Mouse (Mus musculus): ENCODE measurements around the gene Tcf7l1. TPM values are rescaled to one million over a fixed set of nuclear protein-coding genes. Genes with fewer than 3 reads are reported as not detected.
A peak's percentile ranks its signal among the peaks of the same experiment; 100 is the strongest.

The Tcf7l1 gene
- total and polyA plus RNA-seq, 3 experiments, result not detected

DNA sequence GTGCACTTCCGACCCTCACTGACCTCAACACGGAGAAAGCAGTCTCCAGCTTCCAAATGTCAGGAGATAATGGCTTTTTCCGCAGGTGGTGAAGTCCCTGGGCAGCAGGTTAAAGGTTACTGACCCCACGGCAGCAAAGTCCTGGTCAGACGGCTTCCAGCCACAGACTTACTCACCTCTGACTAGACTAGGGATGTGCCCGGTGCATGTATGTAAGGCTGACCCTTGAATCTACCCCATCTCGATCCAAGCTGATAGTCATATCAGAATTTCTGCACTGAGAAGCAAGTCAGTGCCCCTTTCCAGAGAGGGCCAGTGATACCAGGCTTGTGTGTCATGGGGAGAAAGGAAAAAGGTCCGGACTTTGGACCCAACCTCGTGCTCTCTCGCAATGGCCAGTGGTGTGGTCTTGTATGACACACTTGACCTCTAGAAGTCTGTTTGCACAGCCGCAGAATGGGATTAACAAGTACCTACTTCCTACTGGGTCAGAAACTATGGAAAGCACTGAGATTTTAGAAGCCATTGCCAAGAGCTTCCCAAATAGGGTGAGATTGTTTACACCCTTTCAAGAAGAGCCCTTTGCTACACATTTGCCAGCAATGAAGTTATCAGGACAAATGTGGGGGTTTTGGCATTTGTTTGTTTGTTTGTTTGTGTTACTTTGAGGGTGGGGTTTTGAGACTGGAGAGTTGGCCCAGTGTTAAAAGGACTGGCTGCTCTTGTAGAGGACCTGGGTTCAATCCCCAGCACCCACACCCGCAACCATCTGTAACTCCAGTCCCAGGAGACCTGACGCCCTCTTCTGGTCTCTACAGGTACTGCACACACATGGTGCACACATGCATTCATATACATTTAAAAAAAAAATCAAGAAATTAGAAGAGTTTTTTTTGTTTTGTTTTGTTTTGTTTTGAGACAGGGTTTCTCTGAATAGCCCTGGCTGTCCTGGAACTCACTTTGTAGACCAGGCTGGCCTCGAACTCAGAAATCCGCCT is 10.0 kb downstream of the Tcf7l1 start:
- H3K36me3 ChIP-seq (ENCODE audit: control insufficient read depth in 1 of 2, insufficient read depth in 2 of 2, low read length in 2 of 2), result no peaks in the 10 kb centered on the region
- no peak overlapping the region for H3K27ac ChIP-seq (ENCODE audit: control insufficient read depth, low read depth, low read length)
- H3K9ac ChIP-seq (ENCODE audit: control insufficient read depth, low read depth, low read length, poor library complexity, severe bottlenecking), result no peak overlapping the region
- H3K27me3 ChIP-seq (ENCODE audit: control insufficient read depth in 1 of 2, insufficient read depth in 2 of 2, low read length in 2 of 2), result peaks cover 0 to 1% of the 10 kb centered on the region in 2 experiments; a peak in 1 of 4 replicates
- no peak for DNase-seq (ENCODE audit: low read depth, low spot score)
- no peaks in the 10 kb centered on the region for H3K9me3 ChIP-seq (replicated peaks; ENCODE audit: insufficient read depth, low read length)
- no peak for TF ChIP-seq MYC (IDR thresholded peaks at IDR 0.05; ENCODE audit: low read depth, low read length)
- no peak for TF ChIP-seq MYB (IDR thresholded peaks at IDR 0.05; ENCODE audit: low read depth, low read length)
- no peak for TF ChIP-seq SIN3A (IDR thresholded peaks at IDR 0.05; ENCODE audit: low read length)
- no peak for TF ChIP-seq CHD2 (IDR thresholded peaks at IDR 0.05; ENCODE audit: low read length)
- peak in 2 of 3 experiments; percentile 10 to 12; a peak in 2 of 6 replicates for TF ChIP-seq CTCF (IDR thresholded peaks at IDR 0.05 in 2 of 3, conservative IDR thresholded peaks at IDR 0.05 in 1 of 3; ENCODE audit: control insufficient read depth in 1 of 3, insufficient read depth in 1 of 3, low read depth in 2 of 3, low read length in 3 of 3, poor library complexity in 1 of 3, severe bottlenecking in 1 of 3)
- H3K4me1 ChIP-seq (ENCODE audit: control insufficient read depth in 1 of 2, insufficient read depth in 2 of 2, low read length in 2 of 2), result no peaks in the 10 kb centered on the region
- no peaks in the 10 kb centered on the region for H3K79me2 ChIP-seq (ENCODE audit: control insufficient read depth, insufficient read depth, low read length, poor library complexity)
- H3K4me3 ChIP-seq (ENCODE audit: control insufficient read depth in 1 of 2, insufficient read depth in 1 of 2, low read depth in 2 of 2, low read length in 2 of 2), result no peak overlapping the region

- no peak for TF ChIP-seq CTCF (IDR thresholded peaks at IDR 0.05 in 2 of 3, conservative IDR thresholded peaks at IDR 0.05 in 1 of 3; ENCODE audit: control insufficient read depth in 1 of 3, insufficient read depth in 1 of 3, low read depth in 2 of 3, low read length in 3 of 3, poor library complexity in 1 of 3, severe bottlenecking in 1 of 3)
- TF ChIP-seq CHD1 (IDR thresholded peaks at IDR 0.05; ENCODE audit: low read depth, low read length), result no peak
- TF ChIP-seq EP300 (IDR thresholded peaks at IDR 0.05; ENCODE audit: low read depth in 1 of 2, low read length in 2 of 2), result no peak
- no peak for TF ChIP-seq USF2 (IDR thresholded peaks at IDR 0.05; ENCODE audit: borderline replicate concordance in 1 of 2, insufficient read depth in 1 of 2, low read depth in 1 of 2, low read length in 2 of 2)
- no peak for TF ChIP-seq ELF1 (IDR thresholded peaks at IDR 0.05; ENCODE audit: low read depth, low read length)
- no peak for TF ChIP-seq ETS1 (IDR thresholded peaks at IDR 0.05; ENCODE audit: low read depth, low read length)
- Histone ChIP-seq H3K36me3 (ENCODE audit: control insufficient read depth in 1 of 2, insufficient read depth in 2 of 2, low read length in 2 of 2) (no peaks in the 10 kb centered on the region), H3K27ac (ENCODE audit: control insufficient read depth, low read depth, low read length) (no peak overlapping the region), H3K79me2 (ENCODE audit: control insufficient read depth, insufficient read depth, low read length, poor library complexity) (no peaks in the 10 kb centered on the region), H3K9ac (ENCODE audit: control insufficient read depth, low read depth, low read length, poor library complexity, severe bottlenecking) (no peak overlapping the region), H3K4me3 (ENCODE audit: control insufficient read depth in 1 of 2, insufficient read depth in 1 of 2, low read depth in 2 of 2, low read length in 2 of 2) (no peak overlapping the region), H3K27me3 (ENCODE audit: control insufficient read depth in 1 of 2, insufficient read depth in 2 of 2, low read length in 2 of 2) (peaks cover 0 to 1% of the 10 kb centered on the region in 2 experiments; a peak in 1 of 4 replicates), H3K9me3 (replicated peaks; ENCODE audit: insufficient read depth, low read length) (no peaks in the 10 kb centered on the region), H3K4me1 (ENCODE audit: control insufficient read depth in 1 of 2, insufficient read depth in 2 of 2, low read length in 2 of 2) (no peaks in the 10 kb centered on the region)
- no peak for DNase-seq (ENCODE audit: low read depth, low spot score)
Measured at GRCm38 (mm10) chr6:72777212-72777611, 11.8 kb downstream of the Tcf7l1 start.

DNA sequence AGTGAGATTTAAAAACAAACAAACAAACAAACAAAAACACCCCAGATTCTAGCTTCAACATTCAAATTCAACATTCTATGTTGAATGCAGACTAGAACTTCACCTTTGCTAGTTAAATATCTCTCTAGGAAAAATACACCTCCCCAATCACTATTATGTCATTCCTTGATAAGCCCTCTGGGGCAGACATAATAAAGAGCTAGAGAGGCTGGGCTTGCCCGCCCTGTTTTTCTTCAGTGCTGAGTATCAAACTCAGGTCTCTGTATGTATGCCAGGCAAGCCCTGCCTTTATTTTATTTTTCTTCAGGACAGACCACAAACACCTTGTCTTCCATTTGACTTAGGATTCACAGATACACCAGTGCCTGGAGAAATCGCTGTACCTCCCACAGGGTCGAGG is 14.8 kb downstream of the Tcf7l1 start:
- no peak overlapping the region for H3K4me3 ChIP-seq (ENCODE audit: control insufficient read depth in 1 of 2, insufficient read depth in 1 of 2, low read depth in 2 of 2, low read length in 2 of 2)
- no peaks in the 10 kb centered on the region for H3K9me3 ChIP-seq (replicated peaks; ENCODE audit: insufficient read depth, low read length)
- no peak for TF ChIP-seq KAT2A (conservative IDR thresholded peaks at IDR 0.05; ENCODE audit: low read depth, low read length)
- no peak for TF ChIP-seq MEF2A (IDR thresholded peaks at IDR 0.05; ENCODE audit: extremely low read depth, insufficient replicate concordance, low read depth, low read length, poor library complexity, severe bottlenecking)
- TF ChIP-seq HCFC1 (IDR thresholded peaks at IDR 0.05; ENCODE audit: low read depth, low read length), result no peak
- TF ChIP-seq MAFK (IDR thresholded peaks at IDR 0.05; ENCODE audit: borderline replicate concordance, low read depth, low read length), result no peak
- TF ChIP-seq CHD1 (IDR thresholded peaks at IDR 0.05; ENCODE audit: low read depth, low read length), result no peak
- TF ChIP-seq RCOR1 (IDR thresholded peaks at IDR 0.05; ENCODE audit: low read depth, low read length), result no peak
- no peak for TF ChIP-seq USF2 (IDR thresholded peaks at IDR 0.05; ENCODE audit: borderline replicate concordance in 1 of 2, insufficient read depth in 1 of 2, low read depth in 1 of 2, low read length in 2 of 2)
- no peak for TF ChIP-seq MYC (IDR thresholded peaks at IDR 0.05; ENCODE audit: low read depth, low read length)
- TF ChIP-seq E2F4 (IDR thresholded peaks at IDR 0.05; ENCODE audit: borderline replicate concordance, low read depth, low read length), result no peak
- TF ChIP-seq GATA1 (IDR thresholded peaks at IDR 0.05; ENCODE audit: low read depth, low read length), result no peak
- no peak for TF ChIP-seq ETS1 (IDR thresholded peaks at IDR 0.05; ENCODE audit: low read depth, low read length)
- TF ChIP-seq NRF1 (IDR thresholded peaks at IDR 0.05; ENCODE audit: insufficient read depth, low read depth, low read length, poor library complexity, severe bottlenecking), result no peak
- no peak for TF ChIP-seq SMC3 (IDR thresholded peaks at IDR 0.05; ENCODE audit: low read depth, low read length)
- no peak for TF ChIP-seq TCF12 (IDR thresholded peaks at IDR 0.05; ENCODE audit: low read depth, low read length)
- TF ChIP-seq POLR2AphosphoS5 (IDR thresholded peaks at IDR 0.05; ENCODE audit: borderline replicate concordance, low read depth, low read length), result no peak
- no peaks in the 10 kb centered on the region for H3K79me2 ChIP-seq (ENCODE audit: control insufficient read depth, insufficient read depth, low read length, poor library complexity)
- no peak for DNase-seq (ENCODE audit: low read depth, low spot score)
- no peaks in the 10 kb centered on the region for H3K36me3 ChIP-seq (ENCODE audit: control insufficient read depth in 1 of 2, insufficient read depth in 2 of 2, low read length in 2 of 2)
- H3K27me3 ChIP-seq (ENCODE audit: control insufficient read depth in 1 of 2, insufficient read depth in 2 of 2, low read length in 2 of 2), result no peaks in the 10 kb centered on the region; a peak in 1 of 4 replicates
- H3K27ac ChIP-seq (ENCODE audit: control insufficient read depth, low read depth, low read length), result no peak overlapping the region
- no peak overlapping the region for H3K9ac ChIP-seq (ENCODE audit: control insufficient read depth, low read depth, low read length, poor library complexity, severe bottlenecking)
- H3K4me1 ChIP-seq (ENCODE audit: control insufficient read depth in 1 of 2, insufficient read depth in 2 of 2, low read length in 2 of 2), result no peaks in the 10 kb centered on the region
